Mouse (Mus musculus) gastrocnemius, adult 8-10 months (tissue): ENCODE measurements around the gene Lsm11. TPM values are rescaled to one million over a fixed set of nuclear protein-coding genes. Genes with fewer than 3 reads are reported as not detected.

ENCODE experiments used
- DNase-seq, 2 experiments: peaks; one replicate each; pipeline ENCODE4 v3.0.0; 2022; ENCODE audit warnings: low spot score in 2 of 2
- total RNA-seq, 4 experiments: library from RNA; stranded (reverse); gene quantifications; 2 replicates each; pipeline ENCODE4 v1.2.4; 2022

Lsm11 gene
- total RNA-seq, 4 experiments from 2014 or later = 1.5 to 3.1 (median 1.8) TPM

DNA sequence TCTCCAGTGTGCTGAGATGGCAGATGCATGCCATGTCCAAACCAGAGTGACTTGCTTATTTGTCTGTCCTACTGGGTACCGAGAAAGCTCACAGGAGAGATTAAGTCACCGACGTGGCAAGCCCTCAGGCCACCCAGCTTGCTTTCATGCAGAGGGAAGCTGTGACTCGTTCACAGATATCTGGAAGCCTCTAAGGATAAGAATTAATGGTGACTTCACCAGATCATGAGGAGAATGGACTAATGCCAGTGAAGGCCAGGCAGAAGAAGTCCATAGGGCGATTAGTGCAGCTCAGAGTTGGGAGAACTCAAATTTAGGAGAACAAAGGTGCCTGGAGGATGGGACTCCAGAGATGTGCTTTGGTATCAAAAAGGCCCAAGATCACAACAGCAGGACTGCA lies 17.3 kb downstream of the Lsm11 start:
- DNase-seq = no peak

DNA sequence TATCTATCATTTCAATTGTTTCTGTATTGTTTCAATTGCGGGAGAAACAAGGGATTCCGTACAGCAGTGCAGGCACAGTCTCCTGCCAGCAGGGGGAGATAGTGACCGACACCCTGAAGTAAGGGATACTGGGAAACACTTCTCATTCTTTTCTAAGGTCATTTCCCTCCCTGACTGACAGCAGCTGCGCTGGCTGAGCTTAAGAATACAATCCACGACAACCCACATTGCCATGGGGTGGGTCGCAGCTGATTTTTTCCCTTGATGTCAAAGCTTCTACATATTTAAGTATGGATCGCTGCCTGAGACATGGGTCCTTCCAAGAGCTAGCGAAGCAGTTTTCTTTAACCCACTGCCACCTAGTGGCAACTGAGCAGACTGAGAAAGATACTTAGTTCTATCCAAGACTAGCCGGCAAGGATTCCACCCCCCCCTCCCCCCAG lies 18.1 kb downstream of the Lsm11 start:
- peak; percentile 52 to 58 for DNase-seq

DNA sequence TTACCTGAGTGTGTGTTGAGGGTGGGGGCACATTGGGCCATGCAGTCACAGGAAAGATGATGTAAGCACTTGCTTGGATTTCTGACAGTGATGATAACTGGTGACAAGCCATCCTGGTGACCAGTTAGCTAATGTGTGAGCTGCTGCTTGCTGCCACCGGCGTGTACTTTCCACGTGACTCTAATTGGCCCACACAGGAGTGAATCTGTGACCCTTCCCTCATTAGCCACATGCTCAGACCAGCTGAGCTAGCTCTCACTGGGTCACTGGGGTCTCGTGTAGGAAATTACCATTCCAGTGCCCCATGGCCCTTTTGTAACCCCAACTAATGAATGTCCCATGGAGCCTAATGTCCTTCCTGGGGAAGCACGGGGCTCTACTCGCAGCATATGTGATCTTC lies 19.3 kb downstream of the Lsm11 start:
- no peak for DNase-seq

DNA sequence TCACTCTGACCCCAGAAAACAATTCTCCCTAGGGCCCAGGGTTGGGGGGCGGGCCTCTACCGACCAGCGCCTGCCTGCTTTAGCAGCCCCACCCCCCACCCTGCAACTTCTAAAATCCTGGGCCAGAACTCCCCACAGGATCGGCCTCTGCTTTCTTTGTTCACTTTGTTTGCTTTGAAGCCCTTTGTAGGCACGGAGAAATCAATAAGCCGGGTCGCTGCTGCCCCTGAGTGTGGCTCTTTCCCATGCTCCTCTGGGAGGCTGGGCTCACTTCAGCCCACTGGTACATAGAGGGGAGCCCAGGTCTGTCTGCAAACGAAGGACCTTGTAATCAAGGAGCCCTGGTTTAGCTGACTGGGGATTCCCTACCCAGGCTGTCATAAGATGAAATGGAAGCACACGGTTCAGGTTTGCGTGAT lies 23.2 kb downstream of the Lsm11 start:
- DNase-seq = no peak

DNA sequence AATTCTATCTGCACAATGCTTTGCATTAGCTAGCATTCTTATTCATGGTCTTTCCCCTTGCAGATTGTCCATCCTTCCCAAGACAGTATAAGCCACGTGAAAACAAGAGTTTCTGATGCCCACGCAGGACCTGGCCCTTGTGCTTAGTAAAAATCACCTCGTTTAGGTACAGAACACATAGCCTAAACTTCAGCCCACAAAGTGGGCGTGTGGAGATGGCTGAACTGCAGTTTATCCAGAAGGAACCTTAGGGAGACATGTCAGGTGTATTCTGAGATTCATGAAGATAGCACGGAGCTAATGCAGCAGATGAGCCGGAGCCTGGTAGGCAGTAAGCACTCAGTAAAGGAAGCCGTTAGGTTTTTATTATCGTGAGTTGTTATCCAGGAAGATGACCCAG lies 23.7 kb downstream of the Lsm11 start:
- DNase-seq = no peak

DNA sequence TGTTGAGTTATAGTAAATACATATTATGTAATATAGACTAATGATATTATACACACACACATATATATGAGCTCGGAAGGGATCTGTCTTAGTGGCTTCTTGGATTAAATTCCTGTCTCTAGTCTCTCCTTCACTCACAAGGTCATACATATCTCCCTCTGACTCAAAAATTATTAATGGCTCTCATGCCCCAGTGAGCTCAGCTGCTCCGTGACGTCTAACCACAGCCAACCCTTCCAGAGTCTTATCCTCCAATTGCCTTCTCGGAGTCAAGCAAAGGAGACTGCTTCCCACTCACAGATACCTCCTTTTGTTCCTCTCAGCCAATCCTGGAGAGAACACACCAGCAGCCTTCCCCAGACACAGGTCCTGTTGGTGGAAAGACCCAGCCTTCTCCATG lies 25.9 kb downstream of the Lsm11 start:
- no peak for DNase-seq

DNA sequence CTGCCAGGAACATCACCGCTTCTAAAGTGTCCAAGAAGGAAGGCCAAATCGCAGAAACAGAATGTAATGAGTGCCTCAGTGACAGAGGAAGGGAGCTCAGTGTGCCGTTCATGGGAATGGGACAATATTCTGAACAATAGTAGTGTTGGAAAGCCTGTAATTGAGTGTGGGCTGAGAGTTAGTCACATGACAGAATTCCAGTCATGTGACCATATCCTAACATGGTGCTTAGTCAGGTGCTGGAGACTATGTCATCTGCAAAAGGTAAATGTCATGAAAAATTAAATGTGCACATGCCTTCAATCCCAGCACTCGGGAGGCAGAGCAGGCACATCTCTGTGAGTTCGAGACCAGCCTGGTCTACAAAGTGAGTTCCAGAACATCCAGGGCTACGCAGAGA lies 26.7 kb downstream of the Lsm11 start:
- no peak for DNase-seq

DNA sequence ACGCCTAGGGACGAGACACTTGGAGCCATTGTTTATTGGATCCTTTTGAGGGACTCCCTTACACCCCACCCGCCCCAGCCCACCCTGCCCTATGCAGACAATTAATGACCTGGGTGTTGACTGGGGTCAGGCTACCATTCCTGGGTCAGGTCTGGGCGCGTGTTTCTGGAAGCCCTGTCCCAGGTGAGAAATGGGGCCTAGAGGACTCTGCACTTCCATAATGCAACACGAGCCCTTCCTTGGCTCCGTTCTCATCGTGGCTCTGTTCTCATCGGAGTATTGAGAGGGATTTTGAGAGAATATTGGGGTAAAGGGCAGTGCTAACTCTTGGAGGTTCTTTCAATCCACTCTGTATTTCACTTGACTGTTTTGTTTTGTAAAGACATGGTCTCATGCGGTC lies 28.5 kb downstream of the Lsm11 start:
- no peak for DNase-seq

DNA sequence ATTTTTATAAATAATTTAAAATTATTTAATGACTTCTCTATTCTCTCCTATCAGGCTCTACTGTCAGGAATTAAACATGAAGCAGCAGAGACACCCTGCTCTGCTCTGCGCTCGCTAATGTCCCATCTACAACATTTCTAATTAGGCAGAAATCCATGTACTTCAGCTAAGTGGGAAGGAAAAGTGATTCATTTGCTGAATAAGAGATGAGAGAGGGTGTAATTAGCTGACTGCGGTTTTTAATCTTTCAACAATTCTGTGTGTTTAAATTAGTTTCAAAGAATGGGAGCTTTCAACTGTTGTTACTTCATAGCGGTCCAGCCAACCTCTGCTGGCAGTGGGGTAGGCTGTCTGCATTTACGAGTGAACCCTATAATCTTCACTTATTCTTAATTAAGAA lies 34.0 kb downstream of the Lsm11 start:
- DNase-seq = no peak

DNA sequence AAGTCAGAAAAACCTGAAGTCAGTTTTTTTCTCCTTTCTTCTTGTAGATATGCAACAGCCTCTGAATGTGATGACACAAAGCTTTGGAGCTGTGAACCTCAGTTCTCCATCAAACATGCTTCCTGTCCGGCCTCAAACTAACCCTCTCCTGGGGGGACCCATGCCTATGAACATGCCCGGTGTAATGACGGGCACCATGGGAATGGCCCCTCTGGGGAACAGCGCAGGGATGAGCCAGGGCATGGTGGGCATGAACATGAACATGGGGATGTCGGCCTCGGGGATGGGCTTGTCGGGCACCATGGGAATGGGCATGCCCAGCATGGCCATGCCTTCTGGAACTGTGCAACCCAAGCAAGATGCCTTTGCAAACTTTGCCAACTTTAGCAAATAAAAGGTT lies 35.8 kb downstream of the Lsm11 start:
- no peak for DNase-seq

DNA sequence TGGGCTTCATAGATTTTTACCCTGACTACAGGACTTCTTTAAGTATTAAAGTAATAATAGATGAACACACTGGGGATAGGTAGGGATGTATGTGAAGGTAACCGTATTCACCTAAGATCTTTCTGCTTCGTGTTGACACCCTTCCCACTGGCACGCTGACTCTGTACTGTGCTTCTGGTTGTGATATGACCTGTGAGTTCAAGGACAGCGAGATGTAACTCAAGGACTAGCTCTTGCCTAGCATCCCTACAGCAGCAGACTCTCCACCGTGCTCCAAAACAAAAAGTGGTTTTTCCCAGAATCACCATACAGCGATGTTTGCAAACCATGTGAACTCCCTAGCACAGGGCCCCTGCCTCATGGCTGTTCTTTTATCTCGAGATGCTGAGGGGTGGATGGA lies 36.7 kb downstream of the Lsm11 start:
- no peak for DNase-seq

DNA sequence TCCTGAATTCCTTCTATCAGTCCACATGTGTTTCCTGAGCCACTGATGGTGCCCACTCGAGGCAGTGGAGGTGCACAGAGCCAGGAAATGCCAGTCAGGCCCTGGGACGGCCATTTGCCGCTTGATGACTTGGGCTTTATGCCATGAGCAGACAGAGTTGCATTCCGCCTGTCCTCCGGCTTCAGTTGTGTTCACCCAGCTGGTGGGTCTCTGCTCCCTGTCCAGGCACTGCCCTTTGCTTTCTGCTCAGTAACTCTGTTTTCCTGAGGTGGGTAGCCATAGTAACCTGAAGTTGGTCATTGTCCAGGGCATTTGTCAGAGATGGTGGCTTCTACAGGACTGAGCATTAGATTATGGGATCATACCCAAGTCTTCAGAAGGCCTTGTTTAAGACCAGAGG lies 37.4 kb downstream of the Lsm11 start:
- DNase-seq = no peak

DNA sequence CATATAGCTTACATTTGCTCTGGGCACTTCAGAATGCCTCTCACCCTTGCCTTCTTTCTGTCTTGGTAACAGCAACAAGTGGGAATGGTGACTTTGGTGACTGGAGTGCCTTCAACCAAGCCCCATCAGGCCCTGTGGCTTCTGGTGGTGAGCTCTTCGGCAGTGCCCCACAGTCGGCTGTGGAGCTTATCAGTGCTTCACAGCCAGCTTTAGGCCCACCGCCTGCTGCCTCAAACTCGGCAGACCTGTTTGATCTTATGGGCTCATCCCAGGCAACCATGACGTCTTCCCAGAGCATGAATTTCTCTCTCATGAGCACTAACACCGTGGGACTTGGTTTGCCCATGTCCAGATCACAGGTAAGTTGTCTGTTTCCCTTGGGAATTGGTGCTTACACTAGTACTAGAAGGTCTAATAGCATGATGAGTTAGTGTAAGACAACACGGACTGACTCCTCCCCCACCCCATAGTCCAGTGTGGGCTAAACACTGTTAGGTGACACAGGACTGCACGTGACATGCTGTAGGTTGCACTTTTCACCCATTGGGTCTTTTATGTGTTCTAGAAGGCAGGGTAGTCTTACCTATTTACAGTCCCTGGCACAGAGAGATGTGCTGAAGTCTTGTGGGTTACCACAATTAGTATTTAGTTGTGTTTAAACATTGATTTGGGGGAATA lies 38.5 kb downstream of the Lsm11 start:
- no peak for DNase-seq

DNA sequence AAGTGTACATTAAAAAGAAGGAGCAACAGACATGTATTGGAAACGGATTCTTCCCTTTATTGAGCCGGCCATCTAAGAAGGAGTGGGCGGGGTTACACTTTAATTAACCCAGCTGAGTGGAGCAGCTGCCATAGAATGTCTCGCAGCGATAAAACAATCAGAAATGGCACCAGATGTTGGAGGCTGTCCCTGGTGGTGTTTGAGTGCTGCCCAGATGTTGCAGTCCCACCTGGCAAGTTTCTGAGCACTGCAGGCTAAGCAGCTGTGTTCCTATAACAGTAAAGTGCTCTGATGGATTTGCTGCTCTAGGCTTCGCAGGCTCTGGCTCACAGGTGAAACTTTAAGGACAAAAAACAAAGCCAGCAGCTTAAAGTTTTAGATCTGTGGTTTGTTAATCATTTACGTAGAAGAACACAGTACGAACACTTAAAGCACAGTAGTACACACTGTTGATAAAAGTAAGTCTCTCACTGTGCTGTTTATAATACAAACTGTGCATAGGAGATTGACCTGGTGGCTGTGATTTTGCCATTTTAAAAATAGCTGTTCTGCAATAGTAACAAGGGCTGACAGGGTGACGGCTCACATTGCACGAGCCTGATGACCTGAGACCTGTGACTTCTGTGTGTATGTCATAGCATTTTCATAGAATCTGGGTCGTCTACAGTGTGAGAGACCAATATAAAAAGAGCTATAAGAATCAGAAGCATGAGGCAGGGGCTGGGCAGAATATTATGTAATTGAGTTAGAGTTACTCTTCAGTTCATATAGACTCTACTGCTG lies 44.3 kb downstream of the Lsm11 start:
- DNase-seq = no peak

DNA sequence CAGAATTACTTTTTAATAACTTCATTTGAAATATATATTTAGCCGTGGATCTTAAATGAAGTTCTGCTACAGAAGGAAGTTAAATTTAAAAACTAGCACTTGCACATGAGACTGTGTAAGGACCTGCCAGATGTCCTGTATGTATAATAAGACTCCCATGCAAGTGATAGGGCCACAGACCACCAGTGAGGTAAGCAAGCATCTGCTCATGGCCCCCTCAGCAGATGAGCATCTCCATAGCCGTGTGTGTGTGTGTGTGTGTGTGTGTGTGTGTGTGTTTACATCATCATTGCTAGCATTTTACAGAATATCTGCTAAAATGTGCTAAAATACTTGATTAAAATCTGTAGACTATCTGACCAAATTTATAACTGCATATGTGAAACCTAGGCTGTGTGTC lies 47.3 kb downstream of the Lsm11 start:
- no peak for DNase-seq

DNA sequence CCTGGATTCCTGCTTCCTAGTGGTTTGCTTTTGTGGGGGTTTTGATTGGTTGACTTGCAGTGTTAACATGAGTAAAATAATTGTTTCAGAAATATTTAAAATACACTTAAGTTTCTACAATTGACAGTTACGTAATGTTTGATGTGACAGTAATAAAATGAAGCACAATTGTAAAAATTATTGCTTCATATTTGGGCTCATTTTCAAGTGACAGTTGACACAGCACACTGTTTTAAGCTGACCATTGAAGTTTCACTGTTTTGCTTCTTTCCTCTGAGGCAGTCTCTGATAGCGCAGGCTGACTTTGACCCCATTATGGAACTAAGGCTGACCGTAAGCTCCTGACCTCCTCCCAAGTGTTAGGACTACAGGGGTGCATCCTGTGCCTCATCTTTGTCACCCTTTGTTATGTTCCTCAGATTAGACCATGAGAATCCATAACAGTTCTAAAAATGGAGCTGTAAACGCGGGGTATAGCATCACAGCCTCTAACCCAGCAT lies 51.8 kb downstream of the Lsm11 start:
- DNase-seq = no peak

DNA sequence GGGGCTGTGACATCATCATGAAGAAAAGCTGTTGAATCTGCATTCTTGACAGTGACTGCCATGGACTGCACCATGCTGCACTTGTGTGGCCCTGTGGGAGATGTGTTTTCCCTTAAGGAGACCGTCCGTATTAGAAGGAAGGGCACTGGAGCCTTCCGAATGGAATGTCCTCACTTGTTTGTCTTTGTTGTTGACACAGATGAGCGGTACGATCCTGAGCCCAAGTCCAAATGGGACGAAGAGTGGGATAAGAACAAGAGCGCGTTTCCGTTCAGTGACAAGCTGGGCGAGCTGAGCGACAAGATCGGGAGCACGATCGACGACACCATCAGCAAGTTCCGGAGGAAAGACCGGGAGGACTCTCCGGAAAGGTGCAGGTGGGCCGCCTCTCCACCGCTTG lies 54.3 kb downstream of the Lsm11 start:
- DNase-seq = no peak

DNA sequence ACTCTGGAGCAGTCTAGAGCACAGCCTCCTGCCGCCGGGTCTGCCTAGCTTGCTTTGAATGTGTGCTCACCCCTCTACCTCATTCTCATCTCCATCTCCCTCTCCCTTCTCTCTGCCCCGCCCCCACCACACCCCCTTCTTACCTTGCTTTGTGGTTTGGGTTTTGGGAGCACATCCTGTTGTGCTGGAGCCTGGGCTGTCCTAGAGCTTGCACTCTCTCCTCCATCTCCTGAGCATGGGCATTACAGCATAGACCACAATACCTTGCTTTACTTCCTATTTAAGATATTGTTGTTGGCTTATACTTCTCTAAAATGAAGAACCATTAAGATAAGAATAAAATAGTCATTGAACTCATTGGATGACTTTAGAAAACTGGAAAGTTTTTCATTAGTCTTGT lies 54.8 kb downstream of the Lsm11 start:
- DNase-seq = no peak

DNA sequence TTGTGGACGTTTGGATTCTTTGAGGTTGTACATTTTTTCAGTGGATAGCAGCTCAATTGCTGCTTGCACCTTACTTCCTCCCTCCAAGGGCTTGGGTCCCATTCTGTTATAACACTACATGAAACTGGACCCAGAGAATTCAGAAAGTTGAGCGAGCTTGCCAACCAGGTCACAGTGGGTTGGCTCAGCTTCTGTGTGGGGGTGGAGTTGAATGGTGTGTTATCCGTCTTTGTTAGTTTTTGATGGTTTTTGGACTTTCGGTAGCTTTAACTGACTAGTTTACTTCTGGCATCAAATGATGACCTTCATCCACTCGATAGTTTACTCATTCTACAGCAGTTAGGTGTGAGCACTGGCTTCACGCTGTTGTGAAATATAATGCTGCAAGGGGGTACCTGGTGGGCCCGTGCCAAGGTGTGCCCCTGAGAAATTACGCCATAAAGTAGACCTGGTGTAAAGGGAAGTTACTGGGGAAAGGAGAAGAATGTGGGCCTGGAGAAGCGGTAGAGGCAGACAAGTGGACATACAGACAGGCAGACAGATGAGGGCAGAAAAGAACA lies 56.2 kb downstream of the Lsm11 start:
- DNase-seq = no peak

DNA sequence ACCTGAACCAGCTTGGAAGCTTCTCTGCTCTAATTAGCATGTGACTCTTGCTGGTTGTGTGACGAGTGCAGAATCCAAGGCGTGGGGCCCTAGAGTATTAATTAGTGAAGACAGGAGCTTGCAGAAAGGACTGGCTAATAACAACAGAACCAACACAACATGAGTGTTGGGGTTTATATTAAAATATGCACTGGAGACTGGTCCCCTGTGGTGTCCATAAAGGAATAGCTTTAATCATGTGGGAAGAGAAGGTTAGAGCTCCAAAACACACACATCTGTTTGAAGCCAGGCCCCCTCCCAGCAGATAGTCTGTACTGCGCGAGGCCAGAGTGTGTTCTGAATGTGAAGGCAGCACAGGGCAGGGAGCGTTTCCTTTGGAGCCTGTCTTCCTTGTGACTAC lies 58.1 kb downstream of the Lsm11 start:
- DNase-seq = no peak

DNA sequence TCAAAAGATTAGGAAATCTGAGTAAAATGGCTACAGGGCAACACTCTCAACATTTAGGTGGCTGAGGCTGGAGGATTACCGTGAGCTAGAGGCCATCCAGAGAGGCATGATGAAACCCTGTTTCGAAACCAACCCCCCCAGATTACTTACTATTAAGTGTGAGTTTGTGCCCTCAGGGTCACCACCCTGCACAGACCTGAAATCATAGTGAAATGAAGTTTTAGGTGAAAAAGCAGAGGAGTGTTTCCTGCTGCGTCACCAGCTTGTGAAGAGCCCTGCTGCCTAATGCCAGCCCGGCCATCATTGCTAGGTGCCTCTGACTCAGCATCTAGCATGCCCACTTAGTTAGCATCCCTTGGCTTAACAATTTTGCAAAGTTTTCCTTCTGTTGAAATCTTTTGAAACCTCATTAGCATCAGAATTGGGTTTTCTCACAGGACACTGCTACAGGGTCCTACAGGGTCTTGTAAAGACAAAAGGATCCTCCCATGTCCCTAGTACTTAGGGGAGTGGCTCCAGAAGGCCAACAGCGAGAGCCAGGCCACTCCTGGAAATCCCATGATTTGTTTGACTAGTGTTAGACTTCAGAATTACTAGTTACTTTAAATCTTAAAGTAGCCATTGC lies 59.0 kb downstream of the Lsm11 start:
- DNase-seq = no peak

DNA sequence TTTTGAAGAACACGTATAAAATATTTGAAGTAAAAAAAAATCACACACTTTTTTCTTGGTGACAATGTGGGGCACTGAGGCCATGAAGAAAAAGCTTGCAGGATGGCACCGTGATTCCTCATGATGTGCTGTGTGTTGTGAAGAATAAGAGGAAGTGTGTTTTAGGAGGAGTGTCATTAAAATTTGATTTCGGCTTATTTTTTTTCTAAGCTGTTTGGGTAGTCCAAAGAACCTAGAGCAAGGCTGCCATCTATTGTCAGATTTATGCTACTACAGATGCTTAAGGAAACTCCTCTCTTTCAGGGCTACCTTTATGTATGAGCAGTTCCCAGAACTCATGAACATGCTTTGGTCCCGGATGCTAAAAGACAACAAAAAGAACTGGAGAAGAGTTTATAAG lies 60.7 kb downstream of the Lsm11 start:
- DNase-seq = no peak
